Mouse (Mus musculus) midbrain, embryonic 13.5 days (tissue): ENCODE measurements around the gene Adam12. TPM values are rescaled to one million over a fixed set of nuclear protein-coding genes. Genes with fewer than 3 reads are reported as not detected.

ENCODE experiments used
- ATAC-seq: fragments of 200-750 bp; cut with Nextera tagmentation; 2 replicates; pipeline ENCODE4 v1.8.0; 2017; ENCODE audit warnings: mild to moderate bottlenecking, moderate TSS enrichment, moderate library complexity
- H3K27ac ChIP-seq: fragments of 300-500 bp; sonication (generic); 2 replicates; pipeline ENCODE4 v1.5.1; 2015; ENCODE audit warnings: inconsistent platforms, mild to moderate bottlenecking, moderate library complexity
- H3K27me3 ChIP-seq: fragments of 300-500 bp; sonication (generic); 2 replicates; pipeline ENCODE4 v1.6.1; 2015; ENCODE audit warnings: mild to moderate bottlenecking, inconsistent platforms
- H3K36me3 ChIP-seq: fragments of 300-500 bp; sonication (generic); 2 replicates; pipeline ENCODE4 v1.6.1; 2015; ENCODE audit warnings: mild to moderate bottlenecking, inconsistent platforms
- H3K4me1 ChIP-seq: fragments of 300-500 bp; sonication (generic); replicated peaks from 2 replicates; pipeline ENCODE4 v1.6.1; 2015; ENCODE audit warnings: inconsistent platforms
- H3K4me2 ChIP-seq: fragments of 300-500 bp; sonication (generic); replicated peaks from 2 replicates; pipeline ENCODE4 v1.6.1; 2015; ENCODE audit warnings: moderate library complexity, mild to moderate bottlenecking, inconsistent platforms
- H3K4me3 ChIP-seq: fragments of 300-500 bp; sonication (generic); replicated peaks from 2 replicates; pipeline ENCODE4 v1.5.1; 2015; ENCODE audit warnings: mild to moderate bottlenecking, inconsistent platforms
- H3K9ac ChIP-seq: fragments of 300-500 bp; sonication (generic); replicated peaks from 2 replicates; pipeline ENCODE4 v1.6.1; 2015; ENCODE audit warnings: mild to moderate bottlenecking, inconsistent platforms
- H3K9me3 ChIP-seq: fragments of 300-500 bp; sonication (generic); 2 replicates; pipeline ENCODE4 v1.6.1; 2016; ENCODE audit warnings: mild to moderate bottlenecking, inconsistent platforms
- WGBS: fragments of 180-500 bp; shearing (Covaris S2); methylation state at CpG from one replicate; pipeline ENCODE4 v1.1.7; 2015; 5-methylcytosine and 5-hydroxymethylcytosine counted together
- polyA plus RNA-seq: library from polyadenylated mRNA; unstranded; fragments of >200 nt; fragmentation: Nextera tagmentation; extraction: Ambion mirVana; gene quantifications from 2 replicates; pipeline ENCODE4 v1.2.1, GENCODE M21; 2015

Adam12 gene
- polyA plus RNA-seq, 1 experiment from 2014 or later = 1.8 TPM

DNA sequence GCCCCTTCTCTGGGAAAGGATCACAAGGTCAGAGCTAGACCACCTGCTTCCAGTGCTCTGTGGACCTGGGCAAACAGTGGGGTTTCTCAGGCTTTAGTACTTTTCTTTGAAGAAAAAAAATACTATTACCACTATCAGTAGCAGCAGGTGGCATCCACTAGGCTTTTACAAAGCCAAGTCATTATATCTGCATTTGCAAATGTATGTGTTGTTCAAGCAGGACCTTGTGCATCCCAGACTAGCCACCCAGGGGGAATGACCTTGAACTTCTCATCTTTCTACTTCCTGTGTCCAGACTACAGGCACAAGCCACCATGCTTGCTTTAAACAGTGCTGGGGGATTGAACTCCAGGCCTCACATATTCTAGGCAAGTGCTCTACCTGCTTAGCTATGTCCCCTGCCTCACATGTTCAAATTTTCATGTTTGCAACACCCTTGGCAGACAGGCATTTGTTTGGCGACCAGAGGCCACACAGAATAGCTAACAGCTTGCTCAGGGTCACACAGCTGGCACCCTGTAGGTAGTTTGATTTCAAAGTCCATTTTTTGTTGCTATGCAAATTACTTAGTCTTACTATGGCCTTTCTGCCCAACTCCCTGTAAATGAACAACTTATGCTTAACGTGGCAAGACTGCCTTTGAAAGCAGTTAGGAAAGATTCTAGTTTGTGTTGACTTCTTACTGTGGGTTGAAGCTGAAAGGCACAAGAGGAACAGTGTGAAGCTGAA lies 209.6 kb downstream of the Adam12 start:
- Histone ChIP-seq H3K27me3 (peaks cover 5% of the 10 kb centered on the region), H3K9me3 (no peaks in the 10 kb centered on the region), H3K27ac (no peak overlapping the region), H3K4me1 (peaks cover 16% of the 10 kb centered on the region), H3K4me2 (no peak overlapping the region), H3K9ac (no peak overlapping the region), H3K36me3 (no peaks in the 10 kb centered on the region), H3K4me3 (no peak overlapping the region)
- 53% methylated on average over 2 of the region's 2 CpGs for whole genome bisulfite sequencing
- ATAC-seq = no peak

DNA sequence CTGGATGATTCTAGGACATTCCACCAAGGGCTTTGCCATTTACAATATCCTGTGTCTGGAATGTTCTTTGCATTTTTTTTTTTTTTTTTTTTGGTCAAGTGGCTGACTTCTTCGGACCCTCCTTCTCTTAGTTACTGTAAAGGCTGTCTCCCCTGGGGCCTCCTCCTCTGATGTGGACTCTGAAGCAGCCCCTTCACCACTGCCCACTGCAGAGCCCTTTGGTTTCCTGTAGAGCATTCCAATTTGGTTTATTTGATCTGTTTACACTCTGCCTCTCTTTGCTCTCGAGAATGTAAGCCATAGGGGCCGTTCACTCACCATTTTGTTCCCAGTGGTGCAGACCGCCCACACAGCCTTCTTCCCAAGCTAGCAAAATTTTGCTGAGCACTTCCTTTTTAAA lies 216.7 kb downstream of the Adam12 start:
- ATAC-seq = no peak
- Histone ChIP-seq H3K9me3 (no peaks in the 10 kb centered on the region), H3K27ac (no peak overlapping the region), H3K27me3 (no peaks in the 10 kb centered on the region), H3K4me1 (peaks cover 5% of the 10 kb centered on the region), H3K36me3 (no peaks in the 10 kb centered on the region), H3K4me3 (no peak overlapping the region), H3K4me2 (no peak overlapping the region), H3K9ac (no peak overlapping the region)
- WGBS = 62% methylated on average over 4 of the region's 4 CpGs

DNA sequence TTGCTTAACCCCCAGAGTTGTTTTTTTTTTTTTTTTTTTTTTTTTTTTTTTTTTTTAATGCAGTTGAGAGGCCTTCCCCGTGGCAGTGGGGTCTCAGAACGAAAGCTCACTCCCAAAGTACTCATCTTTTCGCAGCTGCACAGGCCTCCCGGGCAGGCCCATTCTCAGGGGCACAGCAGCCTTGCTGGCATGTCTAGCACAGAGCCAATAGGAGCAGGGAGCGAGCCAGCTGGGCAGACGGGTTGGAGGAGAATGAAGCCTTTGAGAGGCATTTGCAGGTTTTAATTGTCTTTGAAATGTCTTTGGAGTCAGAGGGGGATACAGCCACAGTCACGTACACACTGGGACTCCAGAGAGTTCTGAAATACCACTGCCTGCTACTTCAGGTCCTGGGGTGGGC lies 217.2 kb downstream of the Adam12 start:
- Histone ChIP-seq H3K27ac (no peak overlapping the region), H3K4me2 (no peak overlapping the region), H3K27me3 (no peaks in the 10 kb centered on the region), H3K4me1 (peaks cover 5% of the 10 kb centered on the region), H3K9me3 (no peaks in the 10 kb centered on the region), H3K36me3 (no peaks in the 10 kb centered on the region), H3K4me3 (no peak overlapping the region), H3K9ac (no peak overlapping the region)
- 17% methylated on average over 7 of the region's 7 CpGs for WGBS
- no peak for ATAC-seq

DNA sequence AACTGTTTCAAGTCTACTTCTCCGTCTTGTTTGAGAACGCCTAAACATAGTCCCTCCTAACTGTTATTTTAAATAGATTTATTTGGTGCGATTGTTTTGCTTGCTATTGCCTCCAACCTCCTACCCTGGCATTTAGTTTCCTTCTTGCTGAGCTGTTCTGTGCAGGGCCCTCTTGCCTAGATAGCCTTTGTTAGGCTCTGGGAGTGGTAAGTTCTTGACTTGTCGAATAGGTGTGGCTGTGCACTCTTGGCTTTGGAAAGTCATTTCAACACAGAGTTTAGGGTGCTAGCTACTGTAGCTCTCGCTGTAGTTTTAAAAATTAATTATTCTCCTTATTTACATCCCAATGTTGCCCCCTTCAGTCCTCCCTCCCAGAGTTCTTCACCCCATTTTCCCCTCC lies 222.8 kb downstream of the Adam12 start:
- Histone ChIP-seq H3K36me3 (no peaks in the 10 kb centered on the region), H3K4me1 (no peaks in the 10 kb centered on the region), H3K4me3 (no peak overlapping the region), H3K27ac (no peak overlapping the region), H3K9ac (no peak overlapping the region), H3K4me2 (no peak overlapping the region), H3K9me3 (no peaks in the 10 kb centered on the region), H3K27me3 (no peaks in the 10 kb centered on the region)
- no peak for ATAC-seq
- WGBS = 88% methylated on average over 5 of the region's 5 CpGs

DNA sequence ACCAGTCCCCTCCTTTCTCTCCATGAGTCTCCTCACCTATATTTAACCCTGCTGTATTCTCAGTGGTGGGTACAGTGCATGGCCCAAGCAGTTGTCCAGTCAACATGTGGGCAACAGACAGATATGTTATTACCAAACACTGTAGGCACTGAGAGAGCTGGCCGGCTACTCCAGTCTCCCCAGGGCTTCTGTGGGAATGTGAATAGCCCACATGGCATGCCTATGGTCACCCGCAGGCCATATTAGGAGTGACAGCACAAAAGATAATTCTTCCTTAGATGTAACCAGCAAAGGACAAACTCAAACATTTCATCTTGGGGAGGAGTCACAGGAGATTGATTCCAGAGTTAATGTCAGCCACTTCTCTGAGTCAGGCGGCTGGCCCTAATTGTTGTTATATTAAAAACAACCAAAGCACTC lies 224.0 kb downstream of the Adam12 start:
- Histone ChIP-seq H3K4me2 (no peak overlapping the region), H3K9me3 (no peaks in the 10 kb centered on the region), H3K9ac (no peak overlapping the region), H3K4me3 (no peak overlapping the region), H3K27ac (no peak overlapping the region), H3K4me1 (no peaks in the 10 kb centered on the region), H3K36me3 (no peaks in the 10 kb centered on the region), H3K27me3 (no peaks in the 10 kb centered on the region)
- no peak for ATAC-seq
- 86% methylated on average over 3 of the region's 3 CpGs for WGBS

DNA sequence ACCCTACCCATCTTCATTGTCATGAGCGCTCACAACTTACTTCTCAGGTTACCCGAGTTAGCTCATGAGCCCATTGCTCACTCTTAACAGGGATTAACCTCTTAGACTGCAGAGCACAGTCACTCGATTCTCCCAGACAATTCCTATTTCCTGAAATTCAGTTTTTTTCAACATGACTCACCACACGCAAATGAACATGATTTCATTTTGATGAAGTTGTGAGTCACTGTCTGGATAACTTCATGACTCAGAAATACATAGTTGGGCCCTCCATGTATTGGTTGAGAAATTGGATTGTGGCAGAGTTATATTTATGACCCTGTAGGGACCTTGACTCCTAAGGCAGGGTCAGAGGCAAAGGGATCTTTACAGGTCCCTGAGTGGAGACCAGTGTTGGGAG lies 230.4 kb downstream of the Adam12 start:
- Histone ChIP-seq H3K4me2 (no peak overlapping the region), H3K27me3 (no peaks in the 10 kb centered on the region), H3K27ac (no peak overlapping the region), H3K4me1 (no peaks in the 10 kb centered on the region), H3K9ac (no peak overlapping the region), H3K9me3 (no peaks in the 10 kb centered on the region), H3K4me3 (no peak overlapping the region), H3K36me3 (no peaks in the 10 kb centered on the region)
- 92% methylated on average over 4 of the region's 4 CpGs for WGBS
- no peak for ATAC-seq

DNA sequence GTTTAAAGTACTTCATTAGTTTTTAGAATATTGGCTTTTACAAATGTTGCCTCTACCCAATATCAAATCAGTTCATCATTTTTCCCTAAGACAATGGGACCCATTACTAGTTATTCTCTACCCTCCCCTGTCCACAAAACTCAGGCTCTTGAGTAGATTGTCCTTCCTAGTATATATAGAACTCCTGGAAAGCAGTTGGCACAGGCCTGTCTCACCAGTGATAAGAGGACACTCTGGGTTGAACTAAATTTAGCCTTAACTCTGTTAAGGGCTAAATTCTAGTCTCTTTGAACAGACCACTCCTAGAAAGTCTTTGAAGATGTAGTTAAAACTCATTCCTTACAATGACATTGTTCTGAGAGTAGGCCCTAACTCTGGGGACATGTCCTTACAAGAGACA lies 241.0 kb downstream of the Adam12 start:
- Histone ChIP-seq H3K4me2 (no peak overlapping the region), H3K9ac (no peak overlapping the region), H3K36me3 (no peaks in the 10 kb centered on the region), H3K4me1 (no peaks in the 10 kb centered on the region), H3K27me3 (no peaks in the 10 kb centered on the region), H3K4me3 (no peak overlapping the region), H3K27ac (no peak overlapping the region), H3K9me3 (no peaks in the 10 kb centered on the region)
- ATAC-seq = no peak

DNA sequence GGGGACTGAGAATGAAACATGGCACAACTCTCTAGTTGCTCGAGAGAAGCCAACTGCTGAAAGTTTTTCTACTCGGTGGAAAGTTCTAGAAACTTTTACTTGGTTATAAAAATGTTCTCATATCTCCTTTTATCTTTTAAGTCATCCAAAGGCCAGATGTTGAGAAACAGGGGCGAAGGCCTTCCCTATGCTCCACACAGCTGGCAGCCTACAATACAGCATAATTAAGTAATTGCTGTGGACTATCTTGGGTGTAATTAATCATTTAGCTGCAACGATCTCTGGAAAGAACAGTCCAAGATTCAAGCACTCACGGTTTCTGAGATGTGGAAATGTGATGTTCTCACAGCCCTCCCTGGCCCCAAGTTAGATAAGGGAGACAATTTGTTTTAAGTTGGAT lies 243.6 kb downstream of the Adam12 start:
- Histone ChIP-seq H3K27ac (no peak overlapping the region), H3K27me3 (no peaks in the 10 kb centered on the region), H3K36me3 (no peaks in the 10 kb centered on the region), H3K4me1 (no peaks in the 10 kb centered on the region), H3K4me2 (no peak overlapping the region), H3K9me3 (no peaks in the 10 kb centered on the region), H3K9ac (no peak overlapping the region), H3K4me3 (no peak overlapping the region)
- WGBS = 90% methylated on average over 5 of the region's 5 CpGs
- ATAC-seq = no peak

DNA sequence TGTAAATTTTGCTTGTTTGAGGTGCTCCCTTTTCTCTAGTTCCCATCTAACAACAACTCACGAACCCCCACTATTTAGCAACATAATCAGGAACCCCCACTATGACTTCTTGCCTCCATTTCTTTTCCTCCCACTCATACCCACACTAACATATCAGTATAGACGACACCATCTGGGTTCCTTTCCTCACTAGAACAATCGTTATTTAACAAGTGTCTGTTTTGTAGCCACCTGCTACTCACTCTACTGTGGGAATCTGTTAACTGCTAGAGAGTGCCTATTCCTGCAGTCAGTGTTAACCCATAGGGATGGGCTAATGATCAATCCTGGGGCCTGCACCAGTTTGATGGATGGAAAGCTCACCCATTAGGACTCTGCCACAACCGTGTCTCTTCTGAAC lies 245.7 kb downstream of the Adam12 start:
- no peaks in the 10 kb centered on the region for H3K9me3 ChIP-seq
- H3K4me1 ChIP-seq = no peaks in the 10 kb centered on the region
- H3K9ac ChIP-seq = no peak overlapping the region
- H3K36me3 ChIP-seq = no peaks in the 10 kb centered on the region
- H3K4me2 ChIP-seq = no peak overlapping the region
- H3K27ac ChIP-seq = no peak overlapping the region
- H3K27me3 ChIP-seq = no peaks in the 10 kb centered on the region
- H3K4me3 ChIP-seq = no peak overlapping the region
- no peak for ATAC-seq
- WGBS = 85% methylated on average over 4 of the region's 4 CpGs

DNA sequence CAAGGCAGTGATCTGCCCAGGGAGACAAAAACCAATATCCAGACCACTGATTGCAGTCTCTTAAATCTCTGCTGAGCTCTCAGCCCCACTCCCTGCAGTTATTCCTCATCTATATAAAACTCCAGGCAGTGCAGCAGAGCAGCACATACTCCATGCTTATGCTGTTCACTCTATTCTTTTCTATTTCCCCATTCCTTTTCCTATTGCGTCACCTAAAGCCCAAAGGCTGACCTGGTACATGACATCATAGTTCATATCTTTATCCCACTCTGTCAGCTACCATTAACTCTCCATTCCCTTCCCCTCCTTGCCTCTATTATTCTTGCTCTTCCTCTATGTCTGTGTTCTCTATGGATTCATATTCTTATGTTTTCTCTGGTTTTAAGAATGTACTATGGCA lies 246.3 kb downstream of the Adam12 start:
- H3K4me3 ChIP-seq = no peak overlapping the region
- no peaks in the 10 kb centered on the region for H3K27me3 ChIP-seq
- WGBS = 85% methylated on average over 1 of the region's 1 CpGs
- H3K4me2 ChIP-seq = no peak overlapping the region
- no peaks in the 10 kb centered on the region for H3K4me1 ChIP-seq
- no peak overlapping the region for H3K9ac ChIP-seq
- ATAC-seq = no peak
- no peaks in the 10 kb centered on the region for H3K36me3 ChIP-seq
- no peaks in the 10 kb centered on the region for H3K9me3 ChIP-seq
- no peak overlapping the region for H3K27ac ChIP-seq

DNA sequence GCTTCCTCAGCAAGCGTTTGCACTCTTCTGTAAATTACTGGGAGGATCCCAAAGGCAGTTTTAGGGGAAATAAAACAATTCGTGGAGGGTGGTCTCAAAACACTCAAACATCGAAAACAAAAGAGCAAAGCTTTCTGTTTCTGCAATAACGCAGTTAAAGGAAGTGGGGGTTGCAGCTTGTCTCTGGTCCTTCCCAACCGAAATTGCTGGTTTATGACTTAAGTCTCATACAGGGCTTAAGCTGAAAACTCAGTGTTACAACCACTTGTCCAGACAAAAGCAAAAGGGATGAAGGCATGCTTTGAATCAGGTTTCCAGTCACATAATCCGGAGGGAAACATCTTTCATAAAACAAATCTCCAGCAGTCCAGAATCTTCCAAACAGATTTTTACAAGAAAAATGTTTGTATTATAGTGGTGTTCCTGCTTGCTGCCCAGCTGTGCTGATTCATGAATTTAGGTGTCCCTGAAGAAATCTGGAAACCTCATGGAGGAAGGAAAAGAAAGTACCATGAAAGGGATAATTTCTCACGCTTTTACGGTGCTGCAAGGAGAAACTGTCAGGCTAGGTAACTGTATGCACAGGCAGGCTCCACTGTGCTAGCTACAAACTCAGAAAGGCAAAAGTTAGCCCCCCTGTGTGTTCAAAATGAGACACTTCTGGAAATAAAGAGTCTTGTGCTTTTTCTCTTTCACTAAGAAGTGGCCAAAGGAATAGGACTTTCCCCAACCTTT lies 255.4 kb downstream of the Adam12 start:
- no peak overlapping the region for H3K4me3 ChIP-seq
- H3K4me1 ChIP-seq = 0 out of 2 replicates have a peak, but pooled peaks cover 6% of the 10 kb centered on the region
- ATAC-seq = no peak
- WGBS = 71% methylated on average over 8 of the region's 8 CpGs
- no peak overlapping the region for H3K9ac ChIP-seq
- H3K36me3 ChIP-seq = no peaks in the 10 kb centered on the region
- H3K9me3 ChIP-seq = no peaks in the 10 kb centered on the region
- no peak overlapping the region for H3K4me2 ChIP-seq
- no peak overlapping the region for H3K27ac ChIP-seq
- no peaks in the 10 kb centered on the region for H3K27me3 ChIP-seq

DNA sequence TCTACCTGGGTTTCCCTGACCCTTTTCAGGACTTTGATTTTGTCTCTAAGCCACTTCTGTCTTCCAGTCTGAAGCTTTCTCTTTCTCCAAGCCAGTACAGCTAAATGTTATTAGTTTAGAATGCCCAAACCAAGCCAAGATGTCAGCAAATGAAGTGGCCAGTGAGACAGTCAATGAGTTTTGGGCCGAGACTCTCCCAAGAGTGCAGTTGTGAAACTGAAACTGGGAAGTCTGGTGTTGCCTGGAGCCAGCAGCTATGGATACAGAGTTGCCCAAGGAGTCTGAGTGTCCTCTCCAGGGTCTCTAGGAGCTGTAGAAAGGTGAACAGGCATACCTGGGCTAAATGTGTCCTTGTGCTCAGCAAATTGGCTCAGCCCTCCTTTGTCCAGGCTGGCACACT lies 260.9 kb downstream of the Adam12 start:
- H3K9me3 ChIP-seq = no peaks in the 10 kb centered on the region
- no peaks in the 10 kb centered on the region for H3K27me3 ChIP-seq
- H3K27ac ChIP-seq = no peak overlapping the region
- H3K36me3 ChIP-seq = no peaks in the 10 kb centered on the region
- peaks cover 5% of the 10 kb centered on the region; the same call in 1 of the 2 replicates for H3K4me1 ChIP-seq
- H3K4me2 ChIP-seq = no peak overlapping the region
- 88% methylated on average over 1 of the region's 1 CpGs for WGBS
- H3K9ac ChIP-seq = no peak overlapping the region
- ATAC-seq = no peak
- no peak overlapping the region for H3K4me3 ChIP-seq
